Mouse (Mus musculus) brain, adult 2 months (tissue): ENCODE results near the gene Nhlh1.

Experiments used
- DNase-seq: peaks from one replicate; pipeline ENCODE4 v3.0.0; 2011; ENCODE audit warnings: low read depth, low spot score

The Nhlh1 gene

GRCm38 (mm10) chr1:172057491-172057921 is at the start of gene Nhlh1:
Nhlh1 (minus strand) TSS chr1:172057573.
- DNase-seq = peak; percentile 40

- no peak for DNase-seq
Measured at GRCm38 (mm10) chr1:172105101-172105500, 47.7 kb upstream of the Nhlh1 start.

GRCm38 (mm10) chr1:172103619-172104018 is 46.2 kb upstream of the Nhlh1 start:
- no peak for DNase-seq

- peak; percentile 25 for DNase-seq
Measured at GRCm38 (mm10) chr1:172099325-172100033, 42.1 kb upstream of the Nhlh1 start.

- DNase-seq = no peak
Measured at GRCm38 (mm10) chr1:172095202-172095601, 37.8 kb upstream of the Nhlh1 start.

GRCm38 (mm10) chr1:172094295-172094694 is 36.9 kb upstream of the Nhlh1 start:
- no peak for DNase-seq

GRCm38 (mm10) chr1:172093522-172093921 is 36.1 kb upstream of the Nhlh1 start:
- no peak for DNase-seq

GRCm38 (mm10) chr1:172082899-172083445 is 25.6 kb upstream of the Nhlh1 start:
- DNase-seq = no peak

GRCm38 (mm10) chr1:172082101-172082898 is 24.9 kb upstream of the Nhlh1 start, which contains the start of the genes Copa and Ncstn:
Copa (plus strand) TSS chr1:172082529.
Ncstn (minus strand) TSS chr1:172082795.
- DNase-seq = peak; percentile 98

- no peak for DNase-seq
Measured at GRCm38 (mm10) chr1:172077981-172078380, 20.6 kb upstream of the Nhlh1 start.

- DNase-seq = no peak
Measured at GRCm38 (mm10) chr1:172072604-172073003, 15.2 kb upstream of the Nhlh1 start.

- peak; percentile 17 for DNase-seq
Measured at GRCm38 (mm10) chr1:172071556-172071955, 14.2 kb upstream of the Nhlh1 start.

GRCm38 (mm10) chr1:172070227-172070626 is 12.9 kb upstream of the Nhlh1 start:
- DNase-seq = no peak

- peak; percentile 55 for DNase-seq
Measured at GRCm38 (mm10) chr1:172064613-172065141, 7.3 kb upstream of the Nhlh1 start.

GRCm38 (mm10) chr1:172063291-172064023 is 6.1 kb upstream of the Nhlh1 start:
- no peak for DNase-seq

- DNase-seq = no peak
Measured at GRCm38 (mm10) chr1:172062101-172062500, 4.7 kb upstream of the Nhlh1 start.

GRCm38 (mm10) chr1:172061217-172061616 is 3.8 kb upstream of the Nhlh1 start:
- DNase-seq = no peak

GRCm38 (mm10) chr1:172060659-172061058 is 3.3 kb upstream of the Nhlh1 start:
- no peak for DNase-seq

GRCm38 (mm10) chr1:172058874-172059273 is 1.5 kb upstream of the Nhlh1 start:
- DNase-seq = no peak

- no peak for DNase-seq
Measured at GRCm38 (mm10) chr1:172058321-172058720, 948 bp upstream of the Nhlh1 start.

GRCm38 (mm10) chr1:172056251-172056650 is 1.1 kb downstream of the Nhlh1 start:
- DNase-seq = peak; percentile 70
